Mouse (Mus musculus): Measurements from ENCODE around the gene Adamts16. TPM values are rescaled to one million over a fixed set of nuclear protein-coding genes. Genes with fewer than 3 reads are reported as not detected.

Gene Adamts16
- polyA plus RNA-seq, 1 experiment: not detected

DNA sequence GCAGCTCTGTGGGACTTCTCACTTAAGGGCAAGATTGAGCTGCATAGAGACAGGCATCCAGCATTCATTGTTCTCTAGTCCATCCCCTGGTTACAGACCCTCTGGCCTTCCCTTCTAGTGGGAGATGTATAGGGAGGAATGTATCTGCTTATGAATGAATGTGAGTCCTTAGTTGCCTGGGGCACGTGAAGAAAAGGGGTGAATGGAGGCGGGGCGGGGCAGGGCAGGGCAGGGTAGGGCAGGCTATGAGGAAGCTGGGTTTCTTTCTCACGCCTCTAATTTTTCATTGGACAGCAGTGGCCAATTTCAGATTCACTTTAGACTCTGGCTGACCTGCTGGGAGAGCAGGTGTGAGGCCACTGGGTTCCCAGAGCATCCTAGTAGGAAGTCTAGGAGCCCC lies 515 bp upstream of the Adamts16 start:
- no peak for TF ChIP-seq POLR2A (IDR thresholded peaks at IDR 0.05; ENCODE audit: insufficient read depth, low read depth, low read length)
- no peak for TF ChIP-seq CTCF (IDR thresholded peaks at IDR 0.05; ENCODE audit: insufficient read depth, low read depth, low read length)
- Histone ChIP-seq H3K27ac (ENCODE audit: insufficient read depth, low read depth, low read length) (no peak overlapping the region), H3K4me3 (ENCODE audit: insufficient read depth, low read depth, low read length) (no peak overlapping the region), H3K4me1 (ENCODE audit: control insufficient read depth, insufficient read depth, low read length) (no peaks in the 10 kb centered on the region; the same call in 1 of the 2 replicates)
- 64% methylated on average over 4 of the region's 4 CpGs for WGBS

DNA sequence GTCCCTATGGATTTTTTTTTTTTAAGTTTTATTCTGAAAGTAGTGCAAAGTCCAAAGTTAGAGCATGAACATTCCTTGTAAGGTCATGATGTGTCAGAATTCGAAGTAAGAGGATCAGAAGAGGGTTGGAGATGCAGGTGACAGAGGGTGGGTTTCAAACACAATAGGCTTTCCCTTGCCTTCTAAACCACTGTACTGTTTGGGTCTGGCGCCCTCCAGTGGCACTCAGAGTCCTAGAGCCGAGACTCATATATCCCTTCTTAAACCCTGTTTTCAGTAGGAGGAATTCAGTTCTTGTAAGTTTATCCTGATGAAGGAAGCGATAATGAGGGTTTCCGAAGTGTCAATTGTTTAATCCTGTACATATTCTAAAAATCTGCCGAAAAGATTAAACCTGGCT lies 1.4 kb downstream of the Adamts16 start:
- WGBS: 8% methylated on average over 6 of the region's 6 CpGs
- no peaks in the 10 kb centered on the region; the same call in 1 of the 2 replicates for H3K4me1 ChIP-seq (ENCODE audit: control insufficient read depth, insufficient read depth, low read length)
- TF ChIP-seq POLR2A (IDR thresholded peaks at IDR 0.05; ENCODE audit: insufficient read depth, low read depth, low read length) (no peak), CTCF (IDR thresholded peaks at IDR 0.05; ENCODE audit: insufficient read depth, low read depth, low read length) (no peak)
- no peak overlapping the region for H3K4me3 ChIP-seq (ENCODE audit: insufficient read depth, low read depth, low read length)
- no peak overlapping the region for H3K27ac ChIP-seq (ENCODE audit: insufficient read depth, low read depth, low read length)

DNA sequence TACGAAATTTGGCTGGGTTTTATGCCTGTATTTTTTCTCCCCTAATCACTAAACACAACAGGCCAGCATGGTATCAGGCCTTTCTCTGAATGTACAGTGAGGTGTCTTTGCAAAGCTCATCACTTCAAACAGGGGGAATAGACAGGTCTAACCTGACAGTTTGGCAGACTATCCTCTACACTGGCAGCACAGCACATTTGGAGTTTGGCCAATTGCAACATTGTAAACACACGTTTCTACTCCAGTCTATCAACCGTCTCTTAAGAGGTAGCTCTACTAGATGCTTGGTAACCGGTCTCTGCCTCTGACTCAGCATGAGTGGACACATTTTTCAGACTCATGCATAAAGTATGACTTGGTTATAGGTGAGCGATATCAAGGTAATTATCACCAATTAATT lies 4.0 kb downstream of the Adamts16 start:
- no peaks in the 10 kb centered on the region; the same call in 1 of the 2 replicates for H3K4me1 ChIP-seq (ENCODE audit: control insufficient read depth, insufficient read depth, low read length)
- H3K4me3 ChIP-seq (ENCODE audit: insufficient read depth, low read depth, low read length): no peak overlapping the region
- no peak overlapping the region for H3K27ac ChIP-seq (ENCODE audit: insufficient read depth, low read depth, low read length)
- TF ChIP-seq POLR2A (IDR thresholded peaks at IDR 0.05; ENCODE audit: insufficient read depth, low read depth, low read length) (no peak), CTCF (IDR thresholded peaks at IDR 0.05; ENCODE audit: insufficient read depth, low read depth, low read length) (no peak)
- 72% methylated on average over 5 of the region's 5 CpGs for WGBS

DNA sequence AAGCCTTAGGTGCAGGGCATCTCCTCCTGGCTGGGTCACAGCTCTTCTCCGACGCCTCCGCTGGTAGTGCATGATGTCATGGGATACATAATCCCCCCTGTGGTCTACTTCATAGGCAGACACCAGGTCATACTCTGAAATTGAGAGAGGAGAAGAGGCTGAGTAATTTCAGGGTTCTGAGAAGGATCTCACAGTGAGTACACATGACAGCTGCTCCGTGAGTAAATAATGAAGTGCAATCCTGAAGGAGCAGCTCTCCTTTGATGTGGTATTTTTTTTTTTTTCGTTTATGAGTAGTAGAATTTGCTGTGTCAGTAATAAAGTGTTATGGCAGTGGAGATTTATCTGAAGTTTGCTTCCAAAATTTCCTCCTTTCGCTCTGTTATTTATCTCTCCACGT lies 5.4 kb downstream of the Adamts16 start:
- Histone ChIP-seq H3K4me3 (ENCODE audit: insufficient read depth, low read depth, low read length) (no peak overlapping the region), H3K27ac (ENCODE audit: insufficient read depth, low read depth, low read length) (no peak overlapping the region), H3K4me1 (ENCODE audit: control insufficient read depth, insufficient read depth, low read length) (no peaks in the 10 kb centered on the region; the same call in 1 of the 2 replicates)
- TF ChIP-seq POLR2A (IDR thresholded peaks at IDR 0.05; ENCODE audit: insufficient read depth, low read depth, low read length) (no peak), CTCF (IDR thresholded peaks at IDR 0.05; ENCODE audit: insufficient read depth, low read depth, low read length) (no peak)
- 72% methylated on average over 7 of the region's 7 CpGs for WGBS

DNA sequence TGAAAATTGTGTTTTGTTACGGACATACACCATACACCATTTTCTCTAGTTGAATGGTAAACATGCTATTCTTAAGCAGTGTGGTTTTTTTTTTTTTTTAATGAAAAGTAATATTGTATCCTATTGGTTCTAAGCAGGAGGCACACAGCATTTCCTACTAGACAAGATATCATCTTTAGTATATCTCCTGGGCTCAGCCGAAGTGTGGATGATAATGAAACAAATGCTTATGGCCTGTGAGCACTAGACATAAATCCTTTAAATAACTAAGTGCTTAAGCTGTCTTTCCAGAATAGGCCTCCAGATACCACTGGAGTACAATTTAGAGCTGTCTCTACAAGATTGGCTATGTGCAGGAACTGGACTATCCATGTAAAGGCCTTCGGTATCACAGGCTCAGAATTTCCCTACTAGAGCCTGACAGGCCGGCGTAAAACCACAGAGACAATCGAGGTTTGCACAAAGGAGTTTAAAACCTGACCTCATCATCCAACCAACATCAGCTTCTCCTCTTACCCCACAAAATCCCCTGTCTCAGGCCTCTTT lies 8.9 kb downstream of the Adamts16 start:
- no peak for TF ChIP-seq POLR2A (IDR thresholded peaks at IDR 0.05; ENCODE audit: insufficient read depth, low read depth, low read length)
- TF ChIP-seq CTCF (IDR thresholded peaks at IDR 0.05; ENCODE audit: insufficient read depth, low read depth, low read length): no peak
- Histone ChIP-seq H3K4me3 (ENCODE audit: insufficient read depth, low read depth, low read length) (no peak overlapping the region), H3K27ac (ENCODE audit: insufficient read depth, low read depth, low read length) (no peak overlapping the region), H3K4me1 (ENCODE audit: control insufficient read depth, insufficient read depth, low read length) (no peaks in the 10 kb centered on the region)
- 90% methylated on average over 6 of the region's 6 CpGs for WGBS

DNA sequence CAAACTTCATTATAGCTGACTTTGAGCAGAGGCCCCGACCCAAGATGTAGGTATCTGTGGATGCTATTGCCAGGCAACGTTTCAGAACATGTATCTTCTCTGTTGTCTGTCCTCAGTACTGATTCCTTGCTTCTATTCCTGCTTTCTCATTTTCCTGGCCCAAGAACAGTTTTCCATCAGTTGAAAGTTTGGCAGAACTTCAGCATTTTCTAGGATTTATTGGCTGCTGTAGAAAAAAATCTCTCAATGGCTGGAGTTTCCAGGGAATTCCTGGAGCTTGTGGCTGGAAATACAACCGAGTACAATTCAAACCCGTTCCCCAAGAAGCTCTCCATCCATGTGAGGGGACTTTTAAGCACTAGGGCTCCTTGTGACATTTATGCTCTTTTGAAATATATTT lies 10.6 kb downstream of the Adamts16 start:
- Histone ChIP-seq H3K4me3 (ENCODE audit: insufficient read depth, low read depth, low read length) (no peak overlapping the region), H3K4me1 (ENCODE audit: control insufficient read depth, insufficient read depth, low read length) (no peaks in the 10 kb centered on the region), H3K27ac (ENCODE audit: insufficient read depth, low read depth, low read length) (no peak overlapping the region)
- TF ChIP-seq CTCF (IDR thresholded peaks at IDR 0.05; ENCODE audit: insufficient read depth, low read depth, low read length) (no peak), POLR2A (IDR thresholded peaks at IDR 0.05; ENCODE audit: insufficient read depth, low read depth, low read length) (no peak)
- WGBS: 49% methylated on average over 4 of the region's 4 CpGs

DNA sequence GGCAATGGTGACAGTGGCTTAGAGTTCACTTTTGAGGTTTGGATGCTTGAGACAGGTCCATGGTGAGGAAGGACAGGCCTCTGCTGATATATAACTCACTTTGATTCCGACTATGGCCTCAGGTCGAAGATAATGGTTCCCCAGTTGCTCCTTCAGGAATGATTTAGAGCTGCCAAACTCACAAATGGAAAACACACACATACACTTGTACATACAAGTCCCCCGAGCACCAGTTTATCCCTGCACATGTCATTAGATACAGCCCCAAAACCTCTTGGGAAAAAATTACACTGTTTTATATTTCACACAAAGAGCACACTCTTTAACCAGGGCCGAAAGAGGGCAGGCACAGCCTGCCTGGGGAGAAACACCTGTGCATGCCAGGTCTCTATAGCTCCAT lies 14.1 kb downstream of the Adamts16 start:
- Histone ChIP-seq H3K27ac (ENCODE audit: insufficient read depth, low read depth, low read length) (no peak overlapping the region), H3K4me1 (ENCODE audit: control insufficient read depth, insufficient read depth, low read length) (no peaks in the 10 kb centered on the region), H3K4me3 (ENCODE audit: insufficient read depth, low read depth, low read length) (no peak overlapping the region)
- 83% methylated on average over 4 of the region's 4 CpGs for WGBS
- TF ChIP-seq POLR2A (IDR thresholded peaks at IDR 0.05; ENCODE audit: insufficient read depth, low read depth, low read length): no peak
- no peak for TF ChIP-seq CTCF (IDR thresholded peaks at IDR 0.05; ENCODE audit: insufficient read depth, low read depth, low read length)

DNA sequence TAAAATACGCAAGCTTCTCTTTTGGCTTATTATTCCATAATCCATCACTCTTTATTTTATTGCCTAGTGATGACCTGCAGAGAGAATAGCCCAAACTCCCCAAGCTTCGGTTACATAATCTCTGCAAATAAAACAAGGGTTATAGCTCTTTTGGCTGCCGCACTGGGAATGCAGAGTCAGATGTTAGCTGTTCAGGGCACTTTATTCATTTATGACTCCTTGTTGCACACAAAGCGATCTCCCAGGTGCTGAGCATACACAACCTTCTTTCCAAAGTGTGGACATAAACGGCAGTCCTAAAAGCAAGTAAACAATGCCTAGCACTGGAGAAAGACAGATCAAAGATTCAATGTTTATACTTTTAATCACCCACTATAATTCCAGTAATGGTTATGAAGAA lies 16.3 kb downstream of the Adamts16 start:
- 82% methylated on average over 5 of the region's 5 CpGs for WGBS
- Histone ChIP-seq H3K4me1 (ENCODE audit: control insufficient read depth, insufficient read depth, low read length) (no peaks in the 10 kb centered on the region), H3K27ac (ENCODE audit: insufficient read depth, low read depth, low read length) (no peak overlapping the region), H3K4me3 (ENCODE audit: insufficient read depth, low read depth, low read length) (no peak overlapping the region)
- TF ChIP-seq CTCF (IDR thresholded peaks at IDR 0.05; ENCODE audit: insufficient read depth, low read depth, low read length): no peak

DNA sequence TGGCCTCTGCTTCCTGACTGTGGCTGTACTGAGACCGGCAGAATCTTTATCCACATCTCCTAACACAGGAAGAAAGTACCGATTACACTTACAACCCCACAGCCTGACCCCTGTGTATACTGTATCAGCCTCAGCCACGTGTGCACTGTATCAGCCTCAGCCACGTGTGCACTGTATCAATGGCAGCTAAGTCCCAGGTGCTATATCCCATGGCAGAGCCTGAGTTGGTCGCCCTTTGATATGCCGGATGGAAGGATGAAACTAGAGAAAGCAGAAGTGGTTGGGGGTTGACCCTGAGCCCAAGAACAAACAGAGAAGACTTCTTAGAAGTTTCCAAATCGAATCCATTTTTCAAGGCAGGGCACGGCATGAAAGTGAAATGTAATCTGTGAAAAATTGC lies 17.9 kb downstream of the Adamts16 start:
- WGBS: 71% methylated on average over 8 of the region's 8 CpGs
- H3K4me1 ChIP-seq (ENCODE audit: control insufficient read depth, insufficient read depth, low read length): no peaks in the 10 kb centered on the region
- TF ChIP-seq CTCF (IDR thresholded peaks at IDR 0.05; ENCODE audit: insufficient read depth, low read depth, low read length): no peak
- no peak overlapping the region for H3K4me3 ChIP-seq (ENCODE audit: insufficient read depth, low read depth, low read length)
- no peak overlapping the region for H3K27ac ChIP-seq (ENCODE audit: insufficient read depth, low read depth, low read length)

DNA sequence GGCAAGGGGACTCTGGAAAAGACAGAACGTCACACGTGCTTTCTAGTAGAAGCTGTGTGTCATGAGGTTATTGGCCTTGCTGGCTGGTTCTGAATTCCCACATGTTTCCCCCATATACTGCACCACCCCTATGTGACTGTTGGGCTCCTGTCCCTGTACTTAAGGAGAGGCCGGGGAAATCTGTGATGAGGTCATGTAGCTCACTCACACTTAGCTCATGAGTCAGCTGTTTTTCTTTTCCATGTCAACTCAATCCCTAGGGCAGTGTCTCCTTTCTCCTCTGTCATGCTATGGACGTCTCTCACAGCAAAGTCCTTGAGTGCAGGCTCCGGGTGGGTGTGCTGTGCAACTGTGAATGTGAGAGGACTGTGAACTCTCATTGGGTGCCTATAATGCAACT lies 22.6 kb downstream of the Adamts16 start:
- WGBS: 79% methylated on average over 5 of the region's 5 CpGs
- TF ChIP-seq CTCF (IDR thresholded peaks at IDR 0.05; ENCODE audit: insufficient read depth, low read depth, low read length) (no peak), POLR2A (IDR thresholded peaks at IDR 0.05; ENCODE audit: insufficient read depth, low read depth, low read length) (no peak)
- H3K27ac ChIP-seq (ENCODE audit: insufficient read depth, low read depth, low read length): no peak overlapping the region
- no peak overlapping the region for H3K4me3 ChIP-seq (ENCODE audit: insufficient read depth, low read depth, low read length)
- no peaks in the 10 kb centered on the region for H3K4me1 ChIP-seq (ENCODE audit: control insufficient read depth, insufficient read depth, low read length)

Measured in olfactory bulb, adult 2 months (tissue).